Mouse (Mus musculus) spleen, adult 2 months (tissue): ENCODE results near the gene Gm26558.

Source experiments
- CTCF ChIP-seq: fragments of 200-500 bp; IDR thresholded peaks from 2 replicates; pipeline ENCODE4 v1.5.1; 2011; ENCODE audit warnings: mild to moderate bottlenecking, inconsistent platforms; ENCODE audit not compliant: insufficient read depth, insufficient read length, insufficient replicate concordance; ENCODE audit errors: extremely low read depth
- POLR2A ChIP-seq: fragments of 200-500 bp; IDR thresholded peaks from 2 replicates; pipeline ENCODE4 v1.6.1; 2011; ENCODE audit warnings: low read depth, low read length, inconsistent platforms

DNA sequence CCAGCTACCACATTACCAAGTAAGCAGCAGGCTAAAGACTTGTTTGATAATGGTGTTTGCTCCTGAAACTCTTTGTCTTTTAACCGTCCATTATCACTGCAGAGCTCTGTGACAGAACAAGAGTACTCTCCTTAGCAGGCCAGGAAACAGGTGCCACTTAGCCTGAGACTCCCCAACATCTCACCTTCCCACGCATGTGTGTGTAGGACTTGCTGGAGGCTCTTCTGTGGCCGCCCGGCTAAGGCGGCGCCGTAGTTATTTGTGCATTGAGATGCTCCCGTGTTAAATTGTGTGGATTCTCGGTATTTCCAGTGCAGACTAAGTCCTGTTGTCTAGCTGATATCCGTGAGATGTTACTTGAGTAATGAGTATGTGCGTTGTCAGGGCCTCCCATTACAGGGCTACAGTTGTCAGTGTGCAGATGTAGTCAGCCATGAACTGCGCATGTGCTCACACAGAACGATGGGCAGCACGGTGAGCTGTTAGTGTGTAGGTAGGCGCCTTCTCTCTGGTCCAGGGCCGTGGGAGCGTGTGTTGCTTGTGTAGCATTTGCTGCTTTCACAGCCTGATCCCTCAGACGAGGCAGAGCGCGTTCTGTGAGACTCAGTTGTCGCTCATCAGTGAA is 26.7 kb upstream of the Gm26558 start:
- no peak for TF ChIP-seq CTCF
- TF ChIP-seq POLR2A = no peak
